Mouse (Mus musculus) midbrain, postnatal 0 days (tissue): ENCODE measurements around the gene Olfr1340. TPM values are rescaled to one million over a fixed set of nuclear protein-coding genes. Genes with fewer than 3 reads are reported as not detected.

Source experiments
- ATAC-seq: fragments of 200-750 bp; cut with Nextera tagmentation; 2 replicates; pipeline ENCODE4 v1.8.0; 2017; ENCODE audit warnings: moderate number of reproducible peaks, mild to moderate bottlenecking, moderate TSS enrichment, moderate library complexity; ENCODE audit not compliant: low FRiP score
- DNase-seq: peaks from one replicate; pipeline ENCODE4 v3.0.0-alpha.2; 2015; ENCODE audit warnings: low spot score
- H3K27ac ChIP-seq: fragments of 300-500 bp; sonication (generic); 2 replicates; pipeline ENCODE4 v1.5.1; 2014; ENCODE audit warnings: low read depth, mild to moderate bottlenecking, low read length, mixed read lengths
- H3K27me3 ChIP-seq: fragments of 300-500 bp; sonication (generic); 2 replicates; pipeline ENCODE4 v1.6.1; 2014; ENCODE audit warnings: low read length, control low read depth, mixed read lengths; ENCODE audit not compliant: insufficient read depth
- H3K36me3 ChIP-seq: fragments of 300-500 bp; sonication (generic); 2 replicates; pipeline ENCODE4 v1.6.1; 2014; ENCODE audit warnings: low read length, control low read depth, mixed read lengths; ENCODE audit not compliant: insufficient read depth
- H3K4me1 ChIP-seq: fragments of 300-500 bp; sonication (generic); 2 replicates; pipeline ENCODE4 v1.6.1; 2014; ENCODE audit warnings: mild to moderate bottlenecking, control low read depth, antibody characterized with exemption, low read length, mixed read lengths; ENCODE audit not compliant: insufficient read depth
- H3K4me2 ChIP-seq: fragments of 300-500 bp; sonication (generic); 2 replicates; pipeline ENCODE4 v1.6.1; 2014; ENCODE audit warnings: low read depth, mild to moderate bottlenecking, low read length, mixed read lengths; ENCODE audit not compliant: poor library complexity, severe bottlenecking
- H3K4me3 ChIP-seq: fragments of 300-500 bp; sonication (generic); 2 replicates; pipeline ENCODE4 v1.5.1; 2014; ENCODE audit warnings: low read depth, mild to moderate bottlenecking, low read length, moderate library complexity
- H3K9ac ChIP-seq: fragments of 300-500 bp; sonication (generic); replicated peaks from 2 replicates; pipeline ENCODE4 v1.6.1; 2014; ENCODE audit warnings: mild to moderate bottlenecking, low read length, moderate library complexity, mixed read lengths; ENCODE audit not compliant: poor library complexity, severe bottlenecking
- H3K9me3 ChIP-seq: fragments of 300-500 bp; sonication (generic); 2 replicates; pipeline ENCODE4 v1.6.1; 2016; ENCODE audit warnings: low read length, control low read depth
- CTCF ChIP-seq: IDR thresholded peaks from 2 replicates; pipeline ENCODE4 v1.5.1; 2016; ENCODE audit warnings: antibody characterized with exemption, mild to moderate bottlenecking
- WGBS: fragments of 180-500 bp; shearing (Covaris S2); extraction: QIAGEN DNeasy Blood & Tissue Kit; methylation state at CpG from one replicate; pipeline ENCODE4 v1.1.7; 2014; 5-methylcytosine and 5-hydroxymethylcytosine counted together
- polyA plus RNA-seq: library from polyadenylated mRNA; unstranded; fragments of >200 nt; fragmentation: Nextera tagmentation; extraction: Ambion mirVana; gene quantifications from 2 replicates; pipeline ENCODE4 v1.2.1, GENCODE M21; 2015
- total RNA-seq: library from RNA; depleted of rRNA; stranded (reverse); fragments of >200 nt; gene quantifications from 2 replicates; pipeline ENCODE4 v1.2.3, GENCODE M21; 2014

Gene Olfr1340
- total and polyA plus RNA-seq, 2 experiments from 2014 or later: not detected

- H3K9ac ChIP-seq: no peak overlapping the region
- H3K9me3 ChIP-seq: no peaks in the 10 kb centered on the region
- no peaks in the 10 kb centered on the region for H3K4me1 ChIP-seq
- H3K27me3 ChIP-seq: no peaks in the 10 kb centered on the region
- H3K36me3 ChIP-seq: no peaks in the 10 kb centered on the region
- TF ChIP-seq CTCF: no peak
- no peak overlapping the region for H3K27ac ChIP-seq
- DNase-seq (no peak), ATAC-seq (no peak)
- no peak overlapping the region for H3K4me3 ChIP-seq
- H3K4me2 ChIP-seq: no peak overlapping the region
- WGBS: 15% methylated on average over 1 of the region's 1 CpGs
Measured at GRCm38 (mm10) chr4:118711656-118712055, 8.3 kb upstream of the Olfr1340 start.

DNA sequence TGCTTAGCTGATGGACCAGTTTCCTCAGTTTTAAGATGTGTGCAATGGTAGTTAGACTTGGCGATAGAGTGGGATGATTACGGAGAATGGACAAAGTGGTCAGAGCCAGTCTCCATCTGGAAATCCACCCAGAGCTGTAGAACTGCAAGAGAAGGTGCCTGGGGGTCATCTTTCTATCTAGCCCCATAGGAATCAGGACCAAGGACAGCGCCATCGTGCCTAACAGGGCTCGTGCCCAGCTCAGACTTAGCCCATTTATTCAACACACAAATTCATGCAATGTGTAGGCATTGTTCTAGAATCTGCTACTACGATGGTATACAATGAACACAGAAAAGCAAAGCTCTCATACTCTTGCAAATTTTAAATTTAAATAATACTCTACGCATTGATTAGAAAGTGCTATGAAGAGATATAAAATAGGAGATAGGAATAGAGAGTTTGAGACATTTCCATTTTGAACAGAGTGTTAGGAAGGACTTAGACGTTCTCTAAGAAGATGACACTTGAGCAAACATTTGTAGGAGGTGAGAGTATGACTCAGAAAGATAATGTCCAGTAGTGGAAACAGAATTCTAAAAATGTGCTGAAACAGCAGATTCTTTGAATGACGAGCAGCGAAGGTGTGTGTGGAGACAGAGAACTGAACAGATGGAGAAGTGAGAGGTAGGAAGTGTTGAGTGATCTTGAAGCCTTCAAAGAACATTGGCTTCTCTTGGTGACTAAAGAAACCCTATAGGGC is 2.0 kb downstream of the Olfr1340 start:
- Histone ChIP-seq H3K4me1 (no peaks in the 10 kb centered on the region), H3K4me2 (no peak overlapping the region), H3K27me3 (no peaks in the 10 kb centered on the region), H3K9ac (no peak overlapping the region), H3K9me3 (no peaks in the 10 kb centered on the region), H3K27ac (no peak overlapping the region), H3K4me3 (no peak overlapping the region), H3K36me3 (no peaks in the 10 kb centered on the region)
- no peak for DNase-seq
- TF ChIP-seq CTCF: no peak
- ATAC-seq: no peak
- WGBS: 58% methylated on average over 10 of the region's 10 CpGs

- Histone ChIP-seq H3K27ac (no peak within 1 kb of the TSS), H3K4me2 (no peak within 1 kb of the TSS), H3K9ac (no peak within 1 kb of the TSS), H3K36me3 (no peaks in the 10 kb centered on the region), H3K4me3 (no peak within 1 kb of the TSS), H3K4me1 (no peaks in the 10 kb centered on the region), H3K9me3 (no peaks in the 10 kb centered on the region), H3K27me3 (no peaks in the 10 kb centered on the region)
- ATAC-seq (no peak), DNase-seq (no peak)
- WGBS: 92% methylated on average over 1 of the region's 1 CpGs
- no peak for TF ChIP-seq CTCF
Measured at GRCm38 (mm10) chr4:118731875-118732274, 11.9 kb downstream of the Olfr1340 start, which contains the start of gene Olfr1339. Gene Olfr1339, plus strand, starts transcription at chr4:118732175.

GRCm38 (mm10) chr4:118739574-118739973 is 19.6 kb downstream of the Olfr1340 start:
- TF ChIP-seq CTCF: no peak
- H3K4me3 ChIP-seq: no peak overlapping the region
- H3K9me3 ChIP-seq: no peaks in the 10 kb centered on the region
- 49% methylated on average over 3 of the region's 3 CpGs for WGBS
- H3K4me2 ChIP-seq: no peak overlapping the region
- H3K36me3 ChIP-seq: no peaks in the 10 kb centered on the region
- H3K4me1 ChIP-seq: no peaks in the 10 kb centered on the region
- no peak overlapping the region for H3K27ac ChIP-seq
- H3K9ac ChIP-seq: no peak overlapping the region
- ATAC-seq (no peak), DNase-seq (no peak)
- H3K27me3 ChIP-seq: peaks cover 4% of the 10 kb centered on the region; the same call in 1 of the 2 replicates

GRCm38 (mm10) chr4:118740988-118741698 is 21.2 kb downstream of the Olfr1340 start:
- DNase-seq (no peak), ATAC-seq (no peak)
- no peak for TF ChIP-seq CTCF
- H3K27ac ChIP-seq: no peak overlapping the region
- H3K4me1 ChIP-seq: no peaks in the 10 kb centered on the region
- no peaks in the 10 kb centered on the region for H3K36me3 ChIP-seq
- H3K27me3 ChIP-seq: peaks cover 4% of the 10 kb centered on the region; the same call in 1 of the 2 replicates
- no peak overlapping the region for H3K9ac ChIP-seq
- no peak overlapping the region for H3K4me3 ChIP-seq
- H3K4me2 ChIP-seq: peak overlapping the region; percentile 18; the same call in 1 of the 2 replicates
- WGBS: 4% methylated on average over 11 of the region's 11 CpGs
- H3K9me3 ChIP-seq: no peaks in the 10 kb centered on the region

DNA sequence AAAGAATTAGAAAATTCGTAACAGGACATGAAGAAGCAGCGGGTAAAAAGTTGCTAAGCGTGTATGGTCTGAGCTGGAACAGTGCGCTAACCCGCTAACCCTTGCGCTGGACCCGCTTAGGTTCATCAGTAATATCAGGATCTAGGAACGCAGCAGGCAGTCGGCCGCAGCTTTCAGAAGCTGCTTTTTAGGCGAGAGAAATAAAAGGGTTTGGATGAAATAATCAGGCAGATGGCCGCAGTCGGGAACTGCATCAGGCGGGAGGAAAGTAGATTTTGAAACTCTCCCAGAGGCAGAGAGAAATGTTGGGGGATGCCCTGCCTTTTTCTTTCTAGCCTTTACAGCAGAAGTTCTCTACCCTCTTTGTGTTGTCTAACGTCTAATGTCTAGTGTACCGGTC is 21.9 kb downstream of the Olfr1340 start:
- Histone ChIP-seq H3K36me3 (no peaks in the 10 kb centered on the region), H3K27ac (no peak overlapping the region), H3K27me3 (peaks cover 4% of the 10 kb centered on the region; the same call in 1 of the 2 replicates), H3K9ac (no peak overlapping the region), H3K4me3 (no peak overlapping the region), H3K4me2 (peak overlapping the region; percentile 18; the same call in 1 of the 2 replicates), H3K9me3 (no peaks in the 10 kb centered on the region), H3K4me1 (no peaks in the 10 kb centered on the region)
- ATAC-seq (no peak), DNase-seq (peak; percentile 24)
- no peak for TF ChIP-seq CTCF
- WGBS: 2% methylated on average over 16 of the region's 16 CpGs
